Mouse (Mus musculus): ENCODE measurements around the gene Lsm14b. TPM values are rescaled to one million over a fixed set of nuclear protein-coding genes. Genes with fewer than 3 reads are reported as not detected.

Lsm14b gene
- polyA plus RNA-seq (2014; fragmentation: Nextera tagmentation; extraction: Ambion mirVana): 8.6 and 18.3 TPM in 2 replicates

DNA sequence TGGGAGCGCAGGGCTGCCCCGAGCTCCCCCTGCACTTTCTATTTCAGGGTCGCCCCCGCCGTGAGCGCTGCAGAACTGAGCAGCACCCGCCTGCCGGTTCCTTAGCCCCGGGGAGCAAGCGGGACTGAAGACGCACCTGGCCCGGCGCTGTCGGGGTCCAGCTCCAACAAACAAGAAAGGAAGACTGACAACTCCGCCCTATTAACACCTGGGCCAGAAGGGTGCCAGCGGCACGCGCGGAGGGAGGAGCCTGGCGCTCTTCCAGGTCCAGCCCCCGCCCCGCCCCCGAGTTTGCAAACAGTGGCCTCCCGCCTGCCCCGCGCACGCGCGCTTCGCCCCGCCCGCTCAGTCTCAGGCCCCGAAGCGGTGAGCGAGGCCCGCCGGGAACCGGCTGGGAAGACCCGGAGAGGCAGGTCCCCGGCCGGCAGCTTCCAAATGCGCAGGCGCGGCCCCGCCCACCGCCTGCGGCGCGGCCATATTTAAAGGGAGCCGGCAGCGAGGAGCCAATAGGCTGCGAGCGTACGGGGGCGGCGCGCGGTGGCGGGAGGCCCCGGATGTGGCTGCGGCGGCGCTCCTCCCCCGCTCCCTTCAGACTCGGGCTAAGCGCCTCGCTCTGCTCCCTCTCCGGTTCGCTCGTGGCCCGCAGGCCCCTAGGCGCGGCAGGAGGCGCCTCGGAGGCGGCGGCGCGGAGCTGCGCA is at the start of gene Lsm14b:
Lsm14b (plus strand) TSS at position 587 of the 698 bp plus-strand sequence.
- H3K4me3 ChIP-seq (ENCODE audit: low read length): peak within 1 kb of the TSS; percentile 96
- H3K4me1 ChIP-seq (ENCODE audit: control insufficient read depth, insufficient read depth, low read length): peaks cover 27% of the 10 kb centered on the region
- peak within 1 kb of the TSS; percentile 90 for H3K27ac ChIP-seq (ENCODE audit: low read depth, low read length)
- peaks cover 14% of the 10 kb centered on the region for H3K27me3 ChIP-seq (ENCODE audit: control insufficient read depth, insufficient read depth, low read length)
- peaks cover 27% of the 10 kb centered on the region for H3K36me3 ChIP-seq (ENCODE audit: control insufficient read depth, insufficient read depth, low read length)
- H3K4me2 ChIP-seq (replicated peaks; ENCODE audit: low read depth, low read length): peak within 1 kb of the TSS; percentile 60
- ATAC-seq (ENCODE audit: low FRiP score, low TSS enrichment): peak; percentile 95
- peak within 1 kb of the TSS; percentile 96 for H3K9ac ChIP-seq (ENCODE audit: low read depth, low read length)
- no peaks in the 10 kb centered on the region for H3K9me3 ChIP-seq (ENCODE audit: control insufficient read depth, low read length)
- WGBS: under 1% methylated on average over 59 of the region's 80 CpGs

DNA sequence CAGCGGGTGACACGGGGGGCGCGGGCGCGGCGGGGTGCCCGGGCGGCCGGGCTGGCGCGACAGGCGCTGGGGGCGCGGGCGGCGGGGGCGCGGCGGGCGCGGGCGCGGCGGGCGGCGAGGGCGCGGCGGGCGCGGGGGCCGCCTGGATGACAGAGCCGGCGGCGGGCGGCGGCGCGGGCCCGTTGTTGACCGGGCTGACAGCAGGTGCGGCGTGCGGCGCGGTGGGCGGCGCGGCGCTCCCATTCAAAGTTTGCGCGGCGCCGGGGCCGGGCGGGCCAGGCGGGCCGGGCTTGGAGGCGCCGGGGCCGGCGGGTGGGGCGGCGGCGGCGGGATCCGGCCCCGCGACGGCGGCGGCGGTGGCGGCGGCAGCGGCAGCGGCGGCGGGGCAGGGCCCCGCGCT is 48.9 kb upstream of the Lsm14b start:
- Histone ChIP-seq H3K27me3 (ENCODE audit: control insufficient read depth, insufficient read depth, low read length) (no peaks in the 10 kb centered on the region; the same call in 1 of the 2 replicates), H3K4me3 (ENCODE audit: low read length) (peak overlapping the region; percentile 77), H3K9ac (ENCODE audit: low read depth, low read length) (peak overlapping the region; percentile 85; the same call in 1 of the 2 replicates), H3K9me3 (ENCODE audit: control insufficient read depth, low read length) (no peaks in the 10 kb centered on the region), H3K4me1 (ENCODE audit: control insufficient read depth, insufficient read depth, low read length) (peaks cover 19% of the 10 kb centered on the region), H3K4me2 (replicated peaks; ENCODE audit: low read depth, low read length) (peak overlapping the region; percentile 99), H3K36me3 (ENCODE audit: control insufficient read depth, insufficient read depth, low read length) (no peaks in the 10 kb centered on the region), H3K27ac (ENCODE audit: low read depth, low read length) (no peak overlapping the region)
- no peak for ATAC-seq (ENCODE audit: low FRiP score, low TSS enrichment)
- 0% methylated on average over 21 of the region's 82 CpGs for WGBS

DNA sequence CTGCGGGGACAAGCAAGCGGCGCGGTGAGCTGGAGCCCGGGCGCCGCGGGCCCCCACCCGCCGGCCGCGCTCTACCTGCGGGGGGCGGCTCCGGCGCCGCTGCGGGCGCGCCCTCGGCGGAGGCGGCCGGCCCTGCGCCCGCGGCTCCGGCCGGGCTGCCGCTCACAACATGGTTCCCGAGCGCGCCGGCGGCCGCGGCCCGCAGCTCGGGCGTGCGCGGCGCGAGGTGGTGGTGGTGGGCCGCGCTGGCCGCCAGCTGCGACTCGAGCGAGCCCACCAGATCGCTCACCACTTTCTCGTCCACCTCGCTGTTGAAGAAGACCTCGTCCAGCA is 48.5 kb upstream of the Lsm14b start:
- Histone ChIP-seq H3K4me1 (ENCODE audit: control insufficient read depth, insufficient read depth, low read length) (peaks cover 19% of the 10 kb centered on the region), H3K9ac (ENCODE audit: low read depth, low read length) (peak overlapping the region; percentile 85), H3K27ac (ENCODE audit: low read depth, low read length) (peak overlapping the region; percentile 94), H3K9me3 (ENCODE audit: control insufficient read depth, low read length) (no peaks in the 10 kb centered on the region), H3K4me2 (replicated peaks; ENCODE audit: low read depth, low read length) (peak overlapping the region; percentile 99), H3K4me3 (ENCODE audit: low read length) (peak overlapping the region; percentile 77), H3K27me3 (ENCODE audit: control insufficient read depth, insufficient read depth, low read length) (no peaks in the 10 kb centered on the region; the same call in 1 of the 2 replicates), H3K36me3 (ENCODE audit: control insufficient read depth, insufficient read depth, low read length) (no peaks in the 10 kb centered on the region)
- ATAC-seq (ENCODE audit: low FRiP score, low TSS enrichment): no peak
- 20% methylated on average over 1 of the region's 54 CpGs for WGBS

DNA sequence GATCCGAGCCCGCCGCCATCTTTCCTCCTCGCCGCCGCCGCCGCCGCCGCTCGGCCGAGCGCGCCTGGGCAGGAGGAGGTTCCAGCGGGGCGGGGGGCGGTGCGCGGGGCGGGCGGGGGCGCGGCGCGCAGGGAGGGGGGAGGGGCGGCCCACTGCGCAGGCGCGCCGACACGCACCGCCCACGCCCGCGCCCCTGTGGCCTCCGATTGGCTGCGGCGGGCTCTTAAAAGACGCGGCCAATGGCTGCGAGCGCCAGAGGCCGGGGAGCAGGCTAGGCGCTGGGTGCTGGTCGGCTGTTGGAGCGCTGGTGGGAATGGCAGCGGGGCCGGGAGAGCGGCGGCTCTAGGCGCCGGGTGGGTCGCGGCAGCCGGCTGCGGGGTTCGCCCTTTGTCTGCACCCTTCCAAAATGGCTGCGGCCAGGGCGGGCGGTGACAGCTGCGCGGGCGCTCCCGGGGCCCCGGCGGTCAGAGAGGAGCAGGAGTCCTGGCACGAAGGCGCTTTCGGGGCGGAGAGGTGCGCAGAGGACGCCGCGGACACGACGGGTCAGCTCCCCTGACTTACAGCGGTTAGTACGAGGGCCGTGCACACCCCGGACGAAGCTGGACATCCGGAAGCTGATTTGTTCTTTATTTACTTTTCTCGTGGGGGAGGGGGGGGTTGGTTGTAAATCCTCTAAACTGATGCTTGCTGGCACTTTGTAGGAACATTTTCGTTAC is 48.0 kb upstream of the Lsm14b start, which contains the start of gene Taf4:
Taf4 (minus strand) TSS at position 19 of the 716 bp plus-strand sequence.
- 0% methylated on average over 47 of the region's 84 CpGs for WGBS
- no peaks in the 10 kb centered on the region for H3K9me3 ChIP-seq (ENCODE audit: control insufficient read depth, low read length)
- no peaks in the 10 kb centered on the region; the same call in 1 of the 2 replicates for H3K27me3 ChIP-seq (ENCODE audit: control insufficient read depth, insufficient read depth, low read length)
- peaks cover 19% of the 10 kb centered on the region for H3K4me1 ChIP-seq (ENCODE audit: control insufficient read depth, insufficient read depth, low read length)
- H3K9ac ChIP-seq (ENCODE audit: low read depth, low read length): peak within 1 kb of the TSS; percentile 85
- peak within 1 kb of the TSS; percentile 99 for H3K4me2 ChIP-seq (replicated peaks; ENCODE audit: low read depth, low read length)
- peak; percentile 95 for ATAC-seq (ENCODE audit: low FRiP score, low TSS enrichment)
- peak within 1 kb of the TSS; percentile 77 for H3K4me3 ChIP-seq (ENCODE audit: low read length)
- peak within 1 kb of the TSS; percentile 94 for H3K27ac ChIP-seq (ENCODE audit: low read depth, low read length)
- no peaks in the 10 kb centered on the region for H3K36me3 ChIP-seq (ENCODE audit: control insufficient read depth, insufficient read depth, low read length)

DNA sequence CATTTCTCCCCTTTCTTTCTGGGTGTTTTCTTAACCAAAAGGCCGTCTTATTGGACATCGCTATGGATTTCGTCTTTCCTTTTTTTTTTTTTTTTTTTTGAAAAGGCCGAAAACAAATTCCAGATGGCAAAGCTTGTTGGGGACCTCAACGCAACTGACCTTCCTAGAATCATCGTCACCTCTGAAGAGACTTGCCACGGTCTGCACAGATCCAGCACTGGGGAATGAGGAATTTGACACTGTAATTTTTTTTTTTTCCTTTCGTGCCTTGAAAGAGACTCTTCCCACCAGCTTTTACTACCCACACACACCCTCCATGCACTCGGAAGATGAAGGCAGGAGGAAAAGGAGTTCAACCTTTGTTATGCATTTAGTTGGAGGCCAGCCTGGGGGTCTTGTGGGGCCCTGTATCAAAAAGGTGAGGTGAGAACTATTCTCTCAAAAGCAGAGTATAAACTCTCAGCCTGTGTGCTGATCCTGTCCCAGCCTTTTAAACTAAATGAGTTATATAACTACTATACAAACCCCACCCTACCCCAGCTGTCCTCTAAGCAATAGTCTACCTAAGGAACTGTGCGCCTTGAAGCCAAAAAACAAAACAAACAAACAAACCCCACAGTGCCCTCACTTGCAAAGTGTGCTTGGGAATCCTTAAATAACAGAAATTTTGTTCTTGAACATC is 47.3 kb upstream of the Lsm14b start:
- Histone ChIP-seq H3K9ac (ENCODE audit: low read depth, low read length) (peak overlapping the region; percentile 85), H3K4me3 (ENCODE audit: low read length) (peak overlapping the region; percentile 77), H3K27me3 (ENCODE audit: control insufficient read depth, insufficient read depth, low read length) (no peaks in the 10 kb centered on the region; the same call in 1 of the 2 replicates), H3K4me1 (ENCODE audit: control insufficient read depth, insufficient read depth, low read length) (peaks cover 19% of the 10 kb centered on the region), H3K4me2 (replicated peaks; ENCODE audit: low read depth, low read length) (peak overlapping the region; percentile 63), H3K36me3 (ENCODE audit: control insufficient read depth, insufficient read depth, low read length) (no peaks in the 10 kb centered on the region), H3K9me3 (ENCODE audit: control insufficient read depth, low read length) (no peaks in the 10 kb centered on the region), H3K27ac (ENCODE audit: low read depth, low read length) (peak overlapping the region; percentile 94)
- 6% methylated on average over 10 of the region's 10 CpGs for WGBS
- no peak for ATAC-seq (ENCODE audit: low FRiP score, low TSS enrichment)

DNA sequence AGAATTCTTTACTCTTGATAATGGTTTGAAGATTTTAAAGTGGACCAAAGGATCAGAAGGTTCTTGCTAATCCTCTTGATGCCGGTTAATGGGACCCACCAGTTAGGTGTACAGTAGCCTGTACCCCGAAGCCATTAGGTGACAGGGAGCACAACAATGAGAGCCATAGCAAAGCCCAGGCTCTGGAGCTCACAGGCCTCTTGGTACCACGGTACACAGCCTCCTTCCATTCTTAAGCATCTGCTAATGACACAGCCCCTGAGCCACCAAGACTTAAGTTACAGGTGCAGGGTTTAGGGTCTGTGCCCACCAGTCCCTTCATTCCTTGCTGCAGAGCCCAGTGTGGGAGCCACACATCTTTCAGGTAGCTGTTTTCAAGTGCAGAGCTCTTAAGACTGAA is 46.5 kb upstream of the Lsm14b start:
- Histone ChIP-seq H3K36me3 (ENCODE audit: control insufficient read depth, insufficient read depth, low read length) (no peaks in the 10 kb centered on the region), H3K9me3 (ENCODE audit: control insufficient read depth, low read length) (no peaks in the 10 kb centered on the region), H3K27ac (ENCODE audit: low read depth, low read length) (no peak overlapping the region), H3K27me3 (ENCODE audit: control insufficient read depth, insufficient read depth, low read length) (no peaks in the 10 kb centered on the region; the same call in 1 of the 2 replicates), H3K4me2 (replicated peaks; ENCODE audit: low read depth, low read length) (no peak overlapping the region), H3K4me3 (ENCODE audit: low read length) (no peak overlapping the region), H3K9ac (ENCODE audit: low read depth, low read length) (no peak overlapping the region), H3K4me1 (ENCODE audit: control insufficient read depth, insufficient read depth, low read length) (peaks cover 14% of the 10 kb centered on the region)
- ATAC-seq (ENCODE audit: low FRiP score, low TSS enrichment): no peak
- WGBS: 68% methylated on average over 3 of the region's 3 CpGs

DNA sequence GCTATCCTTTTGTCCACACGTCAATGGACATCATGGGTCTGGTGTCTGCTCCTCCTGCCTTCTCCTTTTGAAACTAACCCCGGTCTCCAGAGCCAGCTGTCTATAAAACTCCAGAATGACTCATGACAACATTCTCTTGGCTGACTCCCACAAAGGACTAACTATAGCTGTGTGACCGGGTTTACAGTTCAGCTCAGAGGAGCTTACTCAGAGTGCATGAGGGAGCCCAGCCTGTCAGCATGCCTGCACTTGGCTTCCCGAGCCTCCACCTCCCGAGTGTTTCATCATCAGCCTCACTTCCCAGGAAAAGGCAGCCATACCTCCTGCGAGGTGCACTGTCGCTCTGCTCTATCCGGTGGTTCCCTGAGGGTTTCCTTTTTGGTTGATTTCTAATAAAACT is 45.0 kb upstream of the Lsm14b start:
- Histone ChIP-seq H3K9me3 (ENCODE audit: control insufficient read depth, low read length) (no peaks in the 10 kb centered on the region), H3K27ac (ENCODE audit: low read depth, low read length) (no peak overlapping the region), H3K4me2 (replicated peaks; ENCODE audit: low read depth, low read length) (no peak overlapping the region), H3K4me1 (ENCODE audit: control insufficient read depth, insufficient read depth, low read length) (0 out of 2 replicates have a peak, but pooled peaks cover 3% of the 10 kb centered on the region), H3K27me3 (ENCODE audit: control insufficient read depth, insufficient read depth, low read length) (no peaks in the 10 kb centered on the region; the same call in 1 of the 2 replicates), H3K9ac (ENCODE audit: low read depth, low read length) (no peak overlapping the region), H3K36me3 (ENCODE audit: control insufficient read depth, insufficient read depth, low read length) (no peaks in the 10 kb centered on the region), H3K4me3 (ENCODE audit: low read length) (no peak overlapping the region)
- no peak for ATAC-seq (ENCODE audit: low FRiP score, low TSS enrichment)
- 55% methylated on average over 8 of the region's 8 CpGs for WGBS

DNA sequence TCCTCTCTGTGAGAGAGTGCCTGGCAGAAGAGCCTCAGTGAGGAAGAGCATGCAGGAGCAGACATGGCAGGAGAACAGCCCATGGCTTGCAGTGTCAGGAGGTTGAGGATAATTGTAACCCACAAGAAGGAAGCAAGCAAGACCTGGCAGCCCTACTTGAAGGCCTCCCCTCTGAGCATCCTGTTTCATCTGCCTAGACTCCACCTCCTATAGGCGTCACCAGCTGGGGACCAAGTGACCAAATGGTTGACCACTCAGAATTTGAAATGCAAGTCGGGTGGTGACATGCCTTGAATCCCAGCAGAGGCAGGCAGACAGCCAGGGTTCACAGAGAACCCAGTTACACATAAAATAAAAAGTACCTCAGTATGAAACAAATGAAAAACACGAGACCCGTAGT is 44.2 kb upstream of the Lsm14b start:
- WGBS: 46% methylated on average over 4 of the region's 4 CpGs
- H3K27me3 ChIP-seq (ENCODE audit: control insufficient read depth, insufficient read depth, low read length): no peaks in the 10 kb centered on the region

More for the DNA sequence above, 44.2 kb upstream of the Lsm14b start:
- no peak for ATAC-seq (ENCODE audit: low FRiP score, low TSS enrichment)
- H3K4me2 ChIP-seq (replicated peaks; ENCODE audit: low read depth, low read length): no peak overlapping the region
- no peak overlapping the region for H3K4me3 ChIP-seq (ENCODE audit: low read length)
- H3K9ac ChIP-seq (ENCODE audit: low read depth, low read length): no peak overlapping the region
- 0 out of 2 replicates have a peak, but pooled peaks cover 3% of the 10 kb centered on the region for H3K4me1 ChIP-seq (ENCODE audit: control insufficient read depth, insufficient read depth, low read length)
- H3K27ac ChIP-seq (ENCODE audit: low read depth, low read length): no peak overlapping the region
- no peaks in the 10 kb centered on the region for H3K36me3 ChIP-seq (ENCODE audit: control insufficient read depth, insufficient read depth, low read length)
- no peaks in the 10 kb centered on the region for H3K9me3 ChIP-seq (ENCODE audit: control insufficient read depth, low read length)

Measured in kidney, embryonic 14.5 days (tissue).